17 mouse cellular contexts compared by ENCODE assay signal in genomic region chr2:6283569-6283968, GRCm38 (mm10).
"Had no signal": no experiment of that assay in that cellular context is flagged by ENCODE, and none has a peak within 500 bp of the region (broad histone marks: within the 10 kb centered on the region; RNA-seq: fewer than 3 reads in every experiment).

No protein-coding gene starts in this region.

- H3K9me3 ChIP-seq: lung, embryonic 15.5 days; midbrain, embryonic 13.5 days; midbrain, embryonic 15.5 days; neural tube, embryonic 12.5 days; stomach, embryonic 15.5 days had no signal

- H3K9ac ChIP-seq: lung, embryonic 15.5 days; midbrain, embryonic 13.5 days; midbrain, embryonic 15.5 days; neural tube, embryonic 12.5 days; stomach, embryonic 15.5 days had no signal

- H3K27ac ChIP-seq: lung, embryonic 15.5 days; macrophage; midbrain, embryonic 13.5 days; midbrain, embryonic 15.5 days; neural tube, embryonic 12.5 days; stomach, embryonic 15.5 days; stomach, postnatal 0 days had no signal

- H3K4me2 ChIP-seq: lung, embryonic 15.5 days; midbrain, embryonic 11.5 days; midbrain, embryonic 13.5 days; midbrain, embryonic 15.5 days; neural tube, embryonic 12.5 days; stomach, embryonic 15.5 days had no signal

- H3K36me3 ChIP-seq: lung, embryonic 15.5 days; midbrain, embryonic 13.5 days; midbrain, embryonic 15.5 days; neural tube, embryonic 12.5 days; stomach, embryonic 15.5 days had no signal

- H3K4me1 ChIP-seq: midbrain, embryonic 13.5 days; midbrain, embryonic 15.5 days; neural tube, embryonic 12.5 days; stomach, embryonic 15.5 days had no signal

- H3K27me3 ChIP-seq: lung, embryonic 15.5 days; midbrain, embryonic 13.5 days; midbrain, embryonic 15.5 days; neural tube, embryonic 12.5 days; stomach, embryonic 15.5 days had no signal

- H3K4me3 ChIP-seq: lung, embryonic 15.5 days; megakaryocyte, embryonic 14.5 days; midbrain, embryonic 13.5 days; midbrain, embryonic 15.5 days; neural tube, embryonic 12.5 days; stomach, embryonic 15.5 days had no signal

- ATAC-seq: lung, postnatal 0 days; midbrain, embryonic 13.5 days; midbrain, embryonic 15.5 days had no signal

- DNase-seq: lung, adult 2 months; lung, postnatal 14 days; lung, postnatal 36 days; right cerebral cortex, postnatal 14 days; thymus, adult 2 months; thymus, postnatal 25 days; thymus, postnatal 4 days had no signal
